ENCODE assay signal across 29 mouse cellular contexts in genomic region chr13:110230046-110230445, GRCm38 (mm10). TPM values are rescaled to one million over a fixed set of nuclear protein-coding genes. Genes with fewer than 3 reads are reported as not detected.
DNase-seq lines count a peak whose midpoint lies in the region; ATAC-seq and TF ChIP-seq lines count a peak whose summit lies in the region.
"Had no signal": no experiment of that assay in that cellular context is flagged by ENCODE, and none has a peak within 500 bp of the region (broad histone marks: within the 10 kb centered on the region; RNA-seq: fewer than 3 reads in every experiment).

No protein-coding gene starts in this region.

- H3K79me2 ChIP-seq in myocyte (ENCODE audit: control insufficient read depth, insufficient read depth) = no peaks in the 10 kb centered on the region

- DNase-seq in frontal cortex, adult 2 months (ENCODE audit: extremely low spot score in 1 of 2, low spot score in 1 of 2) = no peak
- DNase-seq in lung, postnatal 36 days = peak; percentile 38
- DNase-seq in lung, adult 2 months = no peak
- no peak for DNase-seq in Patski (ENCODE audit: low read depth, low spot score)
- DNase-seq in kidney, adult 2 months = no peak
- DNase-seq: cerebellum, adult 11 months; cerebellum, adult 9-10 months; cerebellum, postnatal 36 days; gastrocnemius, postnatal 10 days; heart, postnatal 10 days; kidney, adult 8-10 months; layer of hippocampus, adult 9-11 months; liver, embryonic 13.5 days; lung, embryonic 14.5 days; right cerebral cortex, postnatal 14 days; thymus, postnatal 14 days had no signal

- ATAC-seq in frontal cortex, adult (ENCODE audit: low TSS enrichment) = peak; percentile 86
- peak; percentile 80 for ATAC-seq in Patski
- ATAC-seq in inflammation-experienced regulatory T-cells, adult 6 months = no peak
- ATAC-seq: forebrain, embryonic 15.5 days; intestine, embryonic 15.5 days had no signal

- no peaks in the 10 kb centered on the region for H3K4me1 ChIP-seq in lung, adult 2 months (ENCODE audit: control insufficient read depth, insufficient read depth, low read length)
- H3K4me1 ChIP-seq in kidney, adult 2 months (ENCODE audit: control insufficient read depth, insufficient read depth, low read length) = no peaks in the 10 kb centered on the region
- H3K4me1 ChIP-seq: forebrain, embryonic 10.5 days; forebrain, embryonic 15.5 days; intestine, embryonic 15.5 days; limb, embryonic 15.5 days; liver, embryonic 13.5 days had no signal

- TF ChIP-seq CTCF in lung, adult 2 months (IDR thresholded peaks at IDR 0.05; ENCODE audit: insufficient read depth, low read length) = no peak
- TF ChIP-seq CTCF in Patski (IDR thresholded peaks at IDR 0.05) = no peak
- TF ChIP-seq CTCF in kidney, adult 2 months (conservative IDR thresholded peaks at IDR 0.05; ENCODE audit: insufficient read depth, insufficient read length, low read depth, low read length) = no peak

- H3K4me2 ChIP-seq in myocyte (ENCODE audit: low read depth) = peak overlapping the region; percentile 28
- H3K4me2 ChIP-seq: forebrain, embryonic 15.5 days; heart, embryonic 13.5 days; hindbrain, embryonic 15.5 days; intestine, embryonic 15.5 days; limb, embryonic 15.5 days; liver, embryonic 13.5 days; lung, embryonic 14.5 days; neural tube, embryonic 13.5 days had no signal

- peaks cover 11% of the 10 kb centered on the region for H3K27me3 ChIP-seq in Patski
- no peaks in the 10 kb centered on the region for H3K27me3 ChIP-seq in myocyte (ENCODE audit: control insufficient read depth, insufficient read depth, insufficient read length)
- no peaks in the 10 kb centered on the region for H3K27me3 ChIP-seq in kidney, adult 2 months (replicated peaks; ENCODE audit: control insufficient read depth, insufficient read depth, low read length)
- H3K27me3 ChIP-seq: forebrain, embryonic 15.5 days; heart, embryonic 13.5 days; hindbrain, embryonic 15.5 days; intestine, embryonic 15.5 days; limb, embryonic 15.5 days; liver, embryonic 13.5 days; neural tube, embryonic 13.5 days had no signal

- no peak for TF ChIP-seq POLR2A in lung, adult 2 months (IDR thresholded peaks at IDR 0.05; ENCODE audit: borderline replicate concordance, extremely low read depth, low read depth, low read length)
- no peak for TF ChIP-seq POLR2A in myocyte (IDR thresholded peaks at IDR 0.05; ENCODE audit: insufficient read length, low read depth)
- no peak for TF ChIP-seq POLR2A in kidney, adult 2 months (IDR thresholded peaks at IDR 0.05; ENCODE audit: low read depth, low read length)

- CTCF ChIA-PET in Patski (lab: Charles Lee) = no interaction called here

- H3K4me3 ChIP-seq in lung, adult 2 months (replicated peaks; ENCODE audit: extremely low read depth, low read depth, low read length) = no peak overlapping the region
- H3K4me3 ChIP-seq in myocyte = no peak overlapping the region
- no peak overlapping the region for H3K4me3 ChIP-seq in kidney, adult 2 months (ENCODE audit: insufficient read depth, low read depth, low read length)
- H3K4me3 ChIP-seq: forebrain, embryonic 10.5 days; forebrain, embryonic 15.5 days; heart, embryonic 13.5 days; hindbrain, embryonic 15.5 days; intestine, embryonic 15.5 days; limb, embryonic 10.5 days; limb, embryonic 15.5 days; liver, embryonic 13.5 days; midbrain, embryonic 10.5 days; neural tube, embryonic 13.5 days had no signal

- 56% methylated on average over 4 of the region's 4 CpGs for WGBS in lung, adult 2 months
- 82% methylated on average over 4 of the region's 4 CpGs for WGBS in kidney, adult 2 months

- in situ Hi-C loops in Patski (cut with MboI; ENCODE audit: low pct_unique_long_range_greater_than_20kb) = no loop called here

- H3K36me3 ChIP-seq in myocyte (ENCODE audit: control insufficient read depth, insufficient read depth) = no peaks in the 10 kb centered on the region
- no peaks in the 10 kb centered on the region for H3K36me3 ChIP-seq in kidney, adult 2 months (ENCODE audit: control insufficient read depth, insufficient read depth, low read length)
- H3K36me3 ChIP-seq: forebrain, embryonic 10.5 days; forebrain, embryonic 15.5 days; heart, embryonic 13.5 days; hindbrain, embryonic 15.5 days; intestine, embryonic 15.5 days; limb, embryonic 10.5 days; limb, embryonic 15.5 days; liver, embryonic 13.5 days; midbrain, embryonic 10.5 days had no signal

- POLR2A ChIA-PET in Patski (lab: Charles Lee) = no interaction called here

- H3ac ChIP-seq in myocyte (ENCODE audit: control insufficient read depth, insufficient read length) = no peak overlapping the region

- no peak overlapping the region for H3K27ac ChIP-seq in kidney, adult 2 months (ENCODE audit: insufficient read depth, low read depth, low read length)
- H3K27ac ChIP-seq: forebrain, embryonic 10.5 days; forebrain, embryonic 15.5 days; heart, embryonic 13.5 days; hindbrain, embryonic 15.5 days; intestine, embryonic 15.5 days; kidney, postnatal 0 days; limb, embryonic 10.5 days; limb, embryonic 15.5 days; liver, embryonic 13.5 days; midbrain, embryonic 10.5 days had no signal

TF ChIP-seq in myocyte, 11 proteins besides CTCF, POLR2A, EP300 and RAD21:
- TF ChIP-seq POLR2AphosphoS2 (IDR thresholded peaks at IDR 0.05; ENCODE audit: insufficient read length, low read depth) (no peak), MYOG (IDR thresholded peaks at IDR 0.05; ENCODE audit: control insufficient read depth in 1 of 3, insufficient read depth in 1 of 3, insufficient read length in 2 of 3, low read depth in 2 of 3) (no peak), USF1 (IDR thresholded peaks at IDR 0.05; ENCODE audit: low read depth) (no peak), REST (IDR thresholded peaks at IDR 0.05; ENCODE audit: insufficient read depth, insufficient read length) (no peak), MYOD1 (IDR thresholded peaks at IDR 0.05; ENCODE audit: control insufficient read depth in 1 of 3, insufficient read length in 2 of 3, low read depth in 2 of 3) (no peak), MAX (IDR thresholded peaks at IDR 0.05; ENCODE audit: low read depth) (no peak), CEBPB (IDR thresholded peaks at IDR 0.05; ENCODE audit: insufficient read depth, poor library complexity, severe bottlenecking) (no peak), E2F4 (IDR thresholded peaks at IDR 0.05; ENCODE audit: insufficient read depth) (no peak), SRF (IDR thresholded peaks at IDR 0.05; ENCODE audit: control insufficient read depth, insufficient read length, low read depth) (no peak), TCF12 (IDR thresholded peaks at IDR 0.05; ENCODE audit: insufficient read depth, poor library complexity, severe bottlenecking) (no peak), TCF3 (IDR thresholded peaks at IDR 0.05; ENCODE audit: insufficient read length, low read depth) (no peak)

RNA-seq across cellular contexts. Expression of gene Rab3c, which starts 50.8 kb away (rescaled TPM):
- 63.7 and 69.3 TPM in 2 replicates for polyA plus RNA-seq in frontal cortex, adult 2 months (2012; rRNA removed)
- polyA plus RNA-seq in lung, adult 2 months (2012; rRNA removed) = 0.26 and 0.28 TPM in 2 replicates
- polyA plus RNA-seq in Patski (2021) (not detected), myocyte (2012; fragmentation: generic; extraction: Trizol) (0.05 TPM)
- polyA plus RNA-seq in inflammation-experienced regulatory T-cells, adult 6 months (2017; shearing (Covaris generic)) = not detected
- polyA plus RNA-seq in kidney, adult 2 months (2012; rRNA removed) = 0.11 and 0.33 TPM in 2 replicates

Comparison
In these comparisons a context has a peak if more than half of its experiments do, and no peak if none do; other contexts are left out.
1. RNA of gene Rab3c, which starts 50.8 kb away (polyA plus RNA-seq): 63.7 to 69.3 TPM in frontal cortex, adult 2 months; 0.11 to 0.33 TPM in kidney, adult 2 months, 0.26 to 0.28 TPM in lung, adult 2 months, not detected in inflammation-experienced regulatory T-cells, adult 6 months, 0.05 TPM in myocyte (single experiment) and not detected in Patski (single experiment); every median in the first group is over 10 times any median in the second.